Mouse (Mus musculus): ENCODE measurements around the gene Trpm1. TPM values are rescaled to one million over a fixed set of nuclear protein-coding genes. Genes with fewer than 3 reads are reported as not detected.

Trpm1 gene
- polyA plus RNA-seq, 2 experiments from 2014 or later = 9.7 to 9.9 TPM

DNA sequence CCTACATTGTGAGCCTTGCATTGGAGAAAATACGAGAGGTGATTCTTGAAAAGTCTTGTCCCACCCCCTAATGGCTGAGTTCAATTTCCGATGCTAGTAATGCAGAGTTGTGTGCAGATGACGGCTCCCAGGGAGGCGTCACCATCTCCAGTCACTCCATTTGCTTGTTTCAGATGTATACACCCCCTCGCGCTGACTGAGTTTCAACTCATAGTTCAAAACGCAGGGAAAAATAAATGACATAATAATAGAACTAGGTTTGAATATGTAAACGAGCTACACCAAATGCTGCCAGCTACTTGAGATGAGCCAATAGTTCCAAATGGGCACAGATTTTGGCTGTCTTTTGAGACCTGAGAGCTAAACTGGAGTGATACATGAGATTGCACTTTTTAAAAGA, 84.1 kb downstream of the Trpm1 start:
- ATAC-seq = no peak

DNA sequence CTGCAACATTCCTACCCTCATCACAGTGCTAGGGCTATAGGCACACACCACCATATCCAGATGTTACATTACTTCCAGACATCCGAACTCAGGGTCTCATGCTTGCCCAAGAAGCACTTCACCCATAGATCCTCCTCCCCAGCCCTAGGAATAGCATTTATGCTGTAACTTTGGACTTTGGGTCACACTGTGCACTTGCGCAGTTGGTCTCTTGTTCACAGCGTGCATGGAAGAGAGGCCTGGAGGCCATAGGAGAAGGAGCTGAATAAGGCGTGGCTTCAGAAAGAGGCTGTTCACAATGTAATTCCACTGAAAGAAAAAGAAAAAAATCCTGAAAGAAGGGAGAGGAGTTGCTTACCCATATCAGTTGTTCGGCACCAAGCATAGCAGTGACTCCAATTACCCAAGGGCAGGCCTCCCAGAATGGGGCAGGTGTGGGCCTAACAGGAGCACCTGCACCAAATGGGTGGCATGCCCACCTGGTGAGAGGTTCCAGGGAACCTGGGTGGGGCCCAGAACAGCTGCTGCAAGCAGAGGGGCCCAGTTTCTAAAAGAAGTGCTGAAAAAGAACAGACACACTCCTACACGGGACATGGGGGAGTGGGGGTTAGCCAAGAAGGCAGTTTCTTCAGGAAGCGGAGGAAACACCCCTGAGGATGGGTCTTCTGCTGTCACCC, 84.9 kb downstream of the Trpm1 start:
- ATAC-seq = no peak

DNA sequence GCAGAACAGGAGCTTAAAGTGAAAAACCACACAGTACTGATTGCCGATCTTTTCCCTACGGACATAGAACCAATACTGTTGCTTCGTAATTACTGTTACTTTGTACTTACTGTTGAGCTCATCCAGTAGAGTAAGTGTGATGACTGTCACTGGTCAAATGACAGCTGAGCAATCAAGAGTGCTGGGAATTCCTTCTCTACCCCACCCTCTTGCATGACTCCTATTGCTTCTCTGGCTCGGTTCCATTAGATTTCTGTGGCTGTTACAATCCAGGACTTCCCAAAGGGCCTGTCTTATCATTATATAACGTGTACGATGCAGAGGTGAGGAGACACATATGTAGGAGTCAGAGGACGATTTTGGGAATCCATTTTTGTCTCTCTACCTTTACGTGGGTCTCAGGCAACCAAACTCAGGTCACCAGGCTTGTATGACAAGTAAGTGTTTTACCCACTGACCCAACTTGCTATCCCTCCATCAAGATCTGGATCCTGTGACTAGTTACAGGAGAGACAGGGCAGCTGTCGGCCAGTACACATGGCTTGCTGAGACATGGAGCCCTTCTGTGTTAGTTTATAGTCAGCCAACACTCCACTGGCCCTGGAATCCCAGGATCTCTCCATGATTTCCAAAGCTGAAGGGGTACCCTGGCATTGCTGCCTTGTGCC, 85.6 kb downstream of the Trpm1 start:
- ATAC-seq = no peak

DNA sequence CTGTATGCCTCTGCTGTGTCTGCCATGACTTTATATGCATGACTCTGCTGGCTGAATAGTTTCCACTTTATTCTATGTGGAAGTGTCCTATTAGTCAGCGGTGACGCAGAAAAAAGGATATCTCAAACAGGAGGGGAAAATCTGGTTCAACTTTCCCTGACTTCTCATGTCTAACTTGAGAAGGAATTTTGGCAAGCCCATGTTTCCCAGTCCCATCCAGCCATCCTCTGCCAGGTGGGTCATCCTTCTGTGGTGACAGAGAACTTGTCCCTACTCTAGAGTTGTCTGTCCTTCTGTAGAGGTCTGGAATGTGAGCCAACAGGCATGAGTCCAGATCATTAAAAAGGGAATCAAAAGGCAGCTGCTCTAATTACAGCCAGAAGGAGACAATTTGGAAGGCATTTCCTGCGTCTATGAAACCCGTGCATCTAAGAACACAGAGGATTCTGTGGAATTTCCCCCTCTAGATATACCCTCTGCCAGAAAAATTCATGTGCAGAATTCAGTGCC, 86.2 kb downstream of the Trpm1 start:
- ATAC-seq = no peak

DNA sequence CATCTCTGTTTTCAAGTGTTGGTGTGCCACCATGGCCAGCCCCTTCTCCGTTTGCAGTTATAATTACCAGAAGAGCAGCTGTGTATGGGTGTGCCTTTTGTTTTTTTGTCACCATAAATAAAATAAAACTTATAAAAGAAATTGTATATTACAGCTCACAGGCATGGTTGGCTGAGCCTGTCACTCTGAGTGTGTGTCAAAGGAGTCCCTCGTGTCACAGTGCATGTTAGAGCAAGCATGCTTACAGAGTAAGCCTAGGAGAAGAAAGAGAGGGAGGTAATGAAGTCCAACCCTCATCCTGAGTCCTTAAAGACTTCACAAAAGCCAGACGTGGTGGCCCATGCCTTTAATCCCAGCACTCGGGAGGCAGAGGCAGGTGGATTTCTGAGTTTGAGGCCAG, 88.8 kb downstream of the Trpm1 start:
- no peak for ATAC-seq

DNA sequence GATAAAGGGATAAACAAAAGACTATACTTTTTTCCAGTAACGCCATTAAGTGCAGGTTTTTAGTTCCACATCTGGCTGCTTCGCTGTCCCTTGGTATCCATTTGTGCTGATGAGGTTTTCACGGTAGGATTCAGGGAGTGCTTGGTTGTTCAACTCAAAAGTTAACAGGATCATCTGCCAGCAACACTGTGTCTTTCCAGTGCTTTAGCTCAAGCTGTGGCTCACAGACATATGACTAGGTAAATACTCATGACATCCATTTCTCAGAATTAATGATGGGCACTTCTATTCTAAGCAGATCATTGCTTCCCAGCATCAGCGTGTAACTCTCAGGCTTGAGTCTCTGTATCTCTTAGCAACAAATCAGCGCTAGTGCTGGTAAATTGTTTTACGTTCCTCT, 90.7 kb downstream of the Trpm1 start:
- no peak for ATAC-seq

DNA sequence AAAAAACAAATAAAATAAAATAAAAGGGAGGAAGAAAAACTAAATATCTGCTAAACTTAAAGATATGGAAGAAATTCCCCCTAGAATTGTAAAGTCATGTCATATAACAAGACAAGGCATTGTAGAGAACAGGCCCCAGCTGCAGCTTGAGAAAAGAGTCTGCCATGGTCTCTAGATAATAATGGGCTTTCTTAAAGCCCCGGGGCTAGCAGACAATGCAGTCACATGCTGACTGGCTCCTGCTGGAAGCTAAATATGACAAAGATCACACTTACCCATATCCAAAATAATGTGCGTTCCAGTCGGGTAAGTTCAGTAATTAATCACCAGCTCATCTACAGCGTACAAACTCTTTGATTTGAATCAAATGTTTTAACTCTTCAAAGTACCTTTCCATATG, 93.1 kb downstream of the Trpm1 start:
- ATAC-seq = no peak

DNA sequence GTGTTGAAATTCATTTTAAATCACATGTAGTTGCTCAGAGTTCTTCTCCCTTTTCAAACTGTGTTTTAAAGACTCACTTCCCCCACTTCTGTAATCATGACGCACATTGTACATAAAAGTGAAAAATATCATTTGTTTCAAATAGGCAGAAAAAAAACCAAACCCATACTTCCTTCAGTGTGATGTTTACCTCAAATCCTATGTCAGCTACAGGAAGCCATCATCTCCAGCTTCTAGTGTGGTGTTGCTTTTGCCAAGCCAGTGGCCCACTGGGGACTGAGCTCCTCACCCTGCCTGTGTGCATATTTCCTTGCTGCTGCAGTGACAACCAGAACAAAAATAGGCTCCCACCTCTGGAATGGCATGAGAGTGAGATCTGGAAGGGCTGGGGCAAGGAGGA, 94.7 kb downstream of the Trpm1 start:
- peak; percentile 28 for ATAC-seq

DNA sequence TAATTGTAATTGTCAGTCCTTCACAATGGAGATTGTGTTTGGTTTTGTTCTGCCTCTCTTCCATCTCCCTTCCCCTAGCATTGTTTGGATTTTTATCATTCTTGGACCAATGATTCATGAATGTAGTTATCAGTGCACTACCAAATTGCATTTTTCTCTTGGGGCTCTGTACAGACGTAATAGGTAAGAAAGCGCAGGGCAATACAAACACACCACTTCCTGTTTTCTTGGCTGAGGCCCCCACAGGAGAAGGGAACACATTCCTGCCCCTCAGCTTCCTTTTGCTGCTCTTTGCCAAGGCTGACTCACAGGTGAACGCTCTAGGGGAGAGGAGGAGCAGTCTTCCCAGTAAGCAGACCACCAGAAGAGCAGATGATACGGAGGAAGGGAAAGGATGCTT, 96.1 kb downstream of the Trpm1 start:
- peak; percentile 78 for ATAC-seq

DNA sequence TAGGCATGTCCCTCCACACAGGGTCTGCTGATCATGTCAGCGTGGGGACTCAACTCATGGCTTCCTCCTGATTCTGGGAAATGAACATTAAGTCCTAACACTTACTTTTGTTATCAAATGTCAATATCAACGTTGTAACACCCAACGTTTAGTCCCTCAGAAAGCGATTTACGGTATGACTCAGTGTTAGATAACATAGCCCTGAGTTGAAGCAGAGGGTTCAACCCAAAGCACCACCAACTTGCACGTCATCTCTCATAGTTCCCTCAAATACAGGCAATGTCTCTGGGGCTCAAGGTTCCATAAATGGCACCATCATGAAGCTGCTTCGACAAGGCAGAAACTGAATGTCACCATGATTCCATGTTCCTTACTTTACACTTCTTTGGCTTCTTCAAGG, 96.8 kb downstream of the Trpm1 start:
- peak; percentile 64 for ATAC-seq

DNA sequence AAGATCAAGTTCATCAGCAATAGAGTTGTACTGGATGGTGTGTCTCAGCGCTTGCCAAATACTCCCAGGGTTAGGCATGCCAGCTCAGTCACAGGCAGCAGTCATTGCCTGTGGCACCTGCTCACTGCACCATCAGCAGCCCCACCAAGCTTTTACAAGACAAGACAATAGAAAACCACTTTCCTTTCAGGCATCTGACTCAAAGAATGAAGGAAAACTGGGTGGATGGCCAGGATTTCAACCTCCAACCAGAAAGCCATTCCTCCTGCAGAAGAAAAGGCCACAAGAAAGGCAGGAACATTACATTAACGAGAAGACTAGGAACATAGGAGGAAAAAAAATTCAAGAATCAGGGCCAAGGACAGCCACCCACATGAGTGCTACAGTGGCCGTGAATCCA, 100.1 kb downstream of the Trpm1 start:
- ATAC-seq = no peak

DNA sequence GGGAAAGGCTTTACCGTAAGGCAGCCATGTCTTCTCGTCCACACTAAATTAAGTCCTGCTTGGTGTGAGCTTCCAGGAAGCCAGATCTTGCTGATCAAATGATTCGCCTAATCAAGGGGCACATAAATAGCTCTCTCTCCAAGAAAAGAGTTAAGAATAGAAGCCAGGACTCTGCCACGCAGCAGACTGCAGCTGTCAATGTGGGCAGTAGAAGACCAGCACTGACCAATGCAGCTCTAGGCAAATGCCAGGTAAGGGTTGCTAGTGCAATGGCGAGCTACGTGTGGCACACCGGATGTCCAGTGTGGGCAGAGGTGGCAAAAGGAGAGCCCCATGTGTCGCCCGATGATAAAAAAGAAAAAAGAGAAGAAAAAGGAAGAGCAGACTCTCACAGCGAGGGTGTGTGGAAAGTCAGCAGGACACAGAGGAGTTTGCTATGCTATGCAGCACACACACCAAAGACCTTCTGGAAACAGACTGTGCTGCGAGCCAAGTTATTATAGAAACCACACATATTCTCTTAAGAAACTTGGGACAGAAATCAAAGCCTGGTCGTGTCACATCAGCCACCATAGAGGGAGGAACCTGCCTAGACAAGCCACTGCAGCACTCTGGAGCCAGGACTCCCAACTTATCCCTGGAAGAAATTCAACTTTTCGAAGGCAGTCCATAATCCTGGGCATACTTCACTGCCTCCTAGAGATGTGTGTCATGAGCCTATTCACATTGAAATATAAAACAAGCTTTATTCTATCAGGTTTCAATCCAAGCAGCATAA, 112.1 kb downstream of the Trpm1 start:
- ATAC-seq = no peak

DNA sequence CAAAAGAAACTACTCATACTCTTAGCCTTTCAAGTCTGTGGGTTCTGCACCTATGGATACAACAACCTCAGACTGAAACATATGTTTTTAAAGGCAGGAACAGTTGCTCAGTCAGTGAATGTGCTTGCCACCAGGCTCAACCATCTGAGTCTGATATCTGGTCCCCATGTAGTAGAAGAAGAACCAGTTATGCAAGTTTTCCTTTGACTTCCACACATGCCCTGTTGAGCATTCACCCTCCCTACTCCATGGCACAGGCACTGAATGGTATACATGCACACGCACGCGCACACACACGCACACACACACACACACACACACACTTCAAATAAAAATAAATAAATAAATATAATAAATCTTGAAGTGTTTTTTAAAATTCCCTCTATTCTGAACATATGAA, 113.0 kb downstream of the Trpm1 start:
- no peak for ATAC-seq

DNA sequence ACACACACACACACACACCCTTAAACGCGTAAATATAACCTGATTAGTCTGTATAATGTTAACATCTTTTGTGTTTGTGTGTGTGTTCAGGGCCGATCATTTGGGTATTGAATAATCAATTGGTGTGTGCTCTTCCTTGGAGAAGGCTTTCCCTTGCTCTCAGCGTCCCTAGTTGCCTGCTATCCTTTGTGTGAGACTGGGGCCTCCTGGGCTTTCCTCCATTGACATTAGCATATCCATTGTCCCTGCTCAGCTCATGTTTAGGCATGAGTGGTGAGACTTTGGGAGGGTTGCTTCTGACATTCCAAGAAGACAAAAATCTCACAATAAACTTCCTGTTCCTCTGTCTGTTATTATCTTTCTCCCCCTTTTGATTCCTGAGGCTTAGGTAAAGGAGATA, 118.3 kb downstream of the Trpm1 start:
- ATAC-seq = no peak

DNA sequence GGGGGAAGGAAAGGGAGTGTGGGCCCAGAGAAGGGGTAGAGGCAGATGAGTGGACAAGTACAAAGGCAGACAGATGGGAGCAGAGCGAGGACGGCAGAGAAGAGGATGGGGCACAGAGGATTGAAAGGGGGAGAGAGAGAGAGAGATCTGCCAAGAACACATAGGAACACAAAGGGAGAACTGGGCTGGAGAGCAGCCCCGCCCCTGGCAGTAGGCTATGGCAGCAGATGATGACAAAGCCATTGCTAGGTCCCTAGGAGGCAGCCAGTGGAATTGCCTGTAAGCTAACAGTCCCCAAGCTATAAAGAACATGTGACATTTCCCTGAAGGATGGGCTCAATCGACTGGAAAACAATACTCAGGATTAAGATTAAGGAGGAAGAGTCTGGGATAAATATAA, 121.9 kb downstream of the Trpm1 start:
- no peak for ATAC-seq

DNA sequence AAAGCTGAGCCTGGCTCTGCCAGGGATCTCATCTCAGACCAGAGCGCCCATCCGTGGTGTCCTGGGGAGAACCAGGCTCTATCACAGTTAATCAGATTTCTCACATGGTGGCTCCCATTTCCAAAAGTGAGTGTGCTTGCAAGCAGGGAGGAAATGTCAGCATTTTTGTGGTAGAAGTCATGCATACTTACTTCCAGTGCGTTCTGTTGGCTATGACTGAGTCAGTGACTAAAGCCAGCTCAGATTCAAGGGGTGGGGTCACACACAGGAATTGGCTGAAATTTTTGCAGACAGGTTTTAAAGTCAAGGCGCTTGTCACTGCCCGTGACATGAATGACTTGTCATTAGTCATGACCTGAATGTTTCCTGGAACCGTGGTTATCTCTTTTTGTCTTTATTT, 123.3 kb downstream of the Trpm1 start:
- ATAC-seq = no peak

DNA sequence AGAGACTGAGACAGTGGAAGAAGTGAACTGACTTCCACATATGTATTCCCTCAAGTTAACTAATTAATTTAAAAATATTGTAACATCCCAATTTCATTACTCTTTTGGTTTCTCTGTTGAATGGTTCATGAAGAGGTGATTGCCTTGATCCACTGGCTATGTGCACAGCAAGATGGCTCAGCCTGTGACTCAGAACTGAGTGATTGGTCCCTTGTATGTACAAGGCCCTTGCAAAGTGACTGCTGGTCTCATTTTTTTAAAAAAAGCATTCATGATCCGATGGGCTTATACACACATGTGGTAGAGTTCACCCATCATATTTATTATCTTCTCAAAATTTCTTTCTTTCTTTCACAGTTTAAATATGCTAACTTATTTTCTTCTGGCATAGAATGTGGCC, 124.9 kb downstream of the Trpm1 start:
- ATAC-seq = no peak

DNA sequence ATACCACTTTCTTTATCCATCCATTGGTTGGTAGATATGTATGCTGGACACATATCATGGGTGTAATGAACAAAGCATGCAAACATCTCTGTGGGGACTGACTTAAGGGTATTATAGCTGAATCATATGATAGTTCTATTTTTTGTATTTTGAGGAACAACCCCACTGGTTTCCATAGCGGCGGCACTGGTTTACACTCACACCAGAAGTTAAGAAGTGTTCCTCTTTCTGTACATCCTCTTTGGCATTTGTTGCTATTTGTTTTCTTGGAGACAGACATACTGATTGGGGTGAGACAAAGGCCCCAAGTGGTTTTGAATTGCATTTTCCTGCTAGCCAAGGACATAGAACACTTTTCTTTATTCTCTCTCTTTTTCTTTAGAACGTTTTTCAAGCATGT, 125.9 kb downstream of the Trpm1 start:
- no peak for ATAC-seq

DNA sequence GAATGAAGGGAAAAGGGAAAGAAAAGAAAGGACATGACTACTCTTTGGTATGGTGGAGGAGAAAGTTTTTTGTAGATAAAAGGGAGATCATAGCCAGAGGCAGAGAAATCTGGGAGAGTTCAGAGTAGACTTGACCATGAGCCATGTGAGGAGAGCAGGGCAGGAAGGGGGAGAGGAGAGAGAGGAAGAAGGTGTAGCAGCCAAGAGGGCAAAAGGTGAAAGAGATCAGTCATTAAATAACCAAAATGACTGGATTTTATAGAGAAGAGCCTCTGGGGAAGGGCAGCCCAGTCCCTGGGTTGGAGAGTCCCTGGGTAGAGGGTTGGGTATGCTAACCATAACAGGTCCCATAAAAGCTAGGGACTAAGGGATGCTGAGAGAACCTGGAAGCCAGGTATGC, 132.9 kb downstream of the Trpm1 start:
- no peak for ATAC-seq

DNA sequence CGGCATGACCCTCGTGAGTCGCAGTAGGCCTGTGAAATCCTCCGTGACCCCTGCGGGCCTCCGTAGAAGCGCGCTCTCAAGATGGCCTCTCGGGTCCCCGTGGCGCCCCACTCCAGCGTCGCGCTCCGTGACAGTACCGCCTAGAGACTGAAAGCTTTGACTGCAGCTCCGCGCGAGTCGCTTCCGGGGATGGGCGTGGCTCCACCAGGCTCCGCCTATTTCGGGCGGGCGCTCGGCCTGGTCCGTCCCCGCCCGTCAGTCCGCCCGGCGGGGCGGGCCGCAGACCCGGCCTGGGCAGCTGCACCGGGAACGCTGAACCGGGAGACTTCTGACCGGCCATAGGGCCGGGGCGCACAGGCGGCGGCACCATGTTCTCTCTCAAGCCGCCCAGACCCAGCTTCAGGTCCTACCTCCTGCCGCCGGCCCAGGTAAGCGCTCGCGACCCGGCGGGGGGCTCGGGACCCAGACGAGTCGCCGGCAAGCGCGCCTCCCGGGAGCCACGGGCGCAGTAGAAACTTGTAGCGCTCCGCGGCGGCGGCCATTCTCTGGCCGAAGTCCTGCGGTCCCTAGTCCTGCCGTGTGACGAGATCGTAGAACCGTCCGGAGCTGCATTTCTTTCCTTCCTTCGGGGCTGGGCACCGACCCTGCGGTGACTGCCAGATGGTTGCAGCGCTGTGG, 133.9 kb downstream of the Trpm1 start, which contains the start of gene Mtmr10:
TSS of gene Mtmr10 (plus strand) at position 240 of the 678 bp plus-strand sequence.
- peak; percentile 98 for ATAC-seq

DNA sequence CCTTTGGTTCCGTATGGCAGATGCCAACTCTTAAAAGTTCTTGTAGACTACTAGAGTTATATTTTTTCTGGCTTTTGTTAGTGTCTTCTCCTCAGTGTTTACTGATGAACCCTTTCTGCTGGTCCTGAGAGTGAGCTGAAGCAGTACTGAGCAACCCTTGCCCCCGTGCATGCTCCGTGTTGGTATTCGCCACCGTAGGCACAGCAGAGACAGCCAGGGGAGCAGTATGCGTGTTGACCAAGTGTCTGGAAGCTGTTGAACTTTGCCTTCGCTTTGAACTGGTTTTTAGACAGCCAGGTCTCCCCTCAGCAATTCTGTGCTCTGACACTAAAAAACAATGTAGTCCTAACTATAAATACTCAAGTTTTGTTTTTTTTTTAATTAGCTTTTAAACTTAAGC, 135.8 kb downstream of the Trpm1 start:
- no peak for ATAC-seq

DNA sequence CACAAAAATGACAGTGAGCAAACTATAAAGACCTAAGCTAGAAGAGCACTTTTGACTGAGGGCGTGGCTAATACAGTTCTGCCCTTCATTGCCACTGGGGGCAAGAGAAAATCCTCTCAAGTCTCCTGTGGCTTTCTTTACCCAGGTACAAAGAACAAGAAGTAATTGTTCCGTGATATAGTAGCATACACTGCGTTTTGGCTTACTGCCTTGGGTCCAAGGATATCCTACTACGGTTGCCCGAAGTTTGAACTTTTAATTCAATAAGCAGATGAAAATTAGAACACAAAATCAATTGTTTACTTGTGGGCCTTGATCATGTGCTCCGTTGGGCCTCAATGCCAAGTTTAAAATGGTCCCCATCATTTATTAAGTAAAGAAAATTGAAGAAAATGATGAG, 136.8 kb downstream of the Trpm1 start:
- no peak for ATAC-seq

DNA sequence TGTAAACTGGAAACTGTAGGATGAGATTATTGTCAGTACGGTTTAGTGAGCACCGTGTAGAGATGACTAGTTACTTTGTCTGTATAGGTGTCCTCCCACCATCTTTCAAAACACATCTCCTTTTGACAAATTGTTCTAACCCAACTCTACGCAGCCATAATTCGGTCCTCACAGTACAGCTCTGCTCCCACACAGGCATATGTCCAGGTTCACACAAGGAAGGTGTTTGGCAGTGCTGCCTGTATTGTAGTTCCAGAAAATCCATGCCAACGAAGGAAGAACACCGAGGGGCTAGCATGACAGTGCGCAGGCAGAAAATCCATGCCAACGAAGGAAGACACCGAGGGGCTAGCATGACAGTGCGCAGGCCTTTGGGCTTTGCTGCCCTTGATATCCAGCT, 138.1 kb downstream of the Trpm1 start:
- ATAC-seq = no peak
